Mouse (Mus musculus) heart, embryonic 14.5 days (tissue): ENCODE data around the gene Aar2. TPM values are rescaled to one million over a fixed set of nuclear protein-coding genes. Genes with fewer than 3 reads are reported as not detected.

Experiments
- ATAC-seq: fragments of 200-750 bp; cut with Nextera tagmentation; 2 replicates; pipeline ENCODE4 v1.8.0; 2017; ENCODE audit warnings: low read depth, moderate TSS enrichment; ENCODE audit not compliant: insufficient number of reproducible peaks, insufficient read depth, low FRiP score
- H3K27ac ChIP-seq, 2 experiments: fragments of 200-500 bp in 1 of 2; fragments of 300-500 bp in 1 of 2; sonication (generic) in 1 of 2; replicated peaks in 1 of 2; 2 replicates each; pipeline ENCODE4 v1.5.1; 2012 to 2014; ENCODE audit warnings: low read depth in 2 of 2, low read length in 2 of 2, control low read depth in 1 of 2, mild to moderate bottlenecking in 1 of 2, mixed read lengths in 1 of 2; ENCODE audit not compliant: control insufficient read depth in 1 of 2, insufficient read depth in 1 of 2
- H3K27me3 ChIP-seq: fragments of 300-500 bp; sonication (generic); 2 replicates; pipeline ENCODE4 v1.6.1; 2014; ENCODE audit warnings: mild to moderate bottlenecking, low read length, control low read depth; ENCODE audit not compliant: control insufficient read depth, insufficient read depth
- H3K36me3 ChIP-seq: fragments of 300-500 bp; sonication (generic); 2 replicates; pipeline ENCODE4 v1.6.1; 2014; ENCODE audit warnings: mild to moderate bottlenecking, control low read depth, low read length, mixed read lengths; ENCODE audit not compliant: control insufficient read depth, insufficient read depth
- H3K4me1 ChIP-seq, 2 experiments: fragments of 200-500 bp in 1 of 2; fragments of 300-500 bp in 1 of 2; sonication (generic) in 1 of 2; 2 replicates each; pipeline ENCODE4 v1.6.1; 2012 to 2014; ENCODE audit warnings: low read length in 2 of 2, control low read depth in 1 of 2, mixed read lengths in 1 of 2; ENCODE audit not compliant: control insufficient read depth in 2 of 2, insufficient read depth in 2 of 2
- H3K4me2 ChIP-seq: fragments of 300-500 bp; sonication (generic); 2 replicates; pipeline ENCODE4 v1.6.1; 2014; ENCODE audit warnings: mild to moderate bottlenecking, low read length
- H3K4me3 ChIP-seq, 2 experiments: fragments of 200-500 bp in 1 of 2; fragments of 300-500 bp in 1 of 2; sonication (generic) in 1 of 2; 2 replicates each; pipeline ENCODE4 v1.5.1; 2012 to 2014; ENCODE audit warnings: low read length in 2 of 2, mild to moderate bottlenecking in 2 of 2, control low read depth in 1 of 2, low read depth in 1 of 2, moderate library complexity in 1 of 2; ENCODE audit not compliant: control insufficient read depth in 1 of 2, insufficient read depth in 1 of 2
- H3K9ac ChIP-seq: fragments of 300-500 bp; sonication (generic); 2 replicates; pipeline ENCODE4 v1.6.1; 2014; ENCODE audit warnings: mild to moderate bottlenecking, low read length
- H3K9me3 ChIP-seq: fragments of 300-500 bp; sonication (generic); 2 replicates; pipeline ENCODE4 v1.6.1; 2016; ENCODE audit warnings: low read length, control low read depth; ENCODE audit not compliant: control insufficient read depth
- WGBS: fragments of 180-500 bp; shearing (Covaris S2); extraction: QIAGEN DNeasy Blood & Tissue Kit; methylation state at CpG from one replicate; pipeline ENCODE4 v1.1.7; 2014; 5-methylcytosine and 5-hydroxymethylcytosine counted together
- polyA plus RNA-seq: library from polyadenylated mRNA; unstranded; fragments of >200 nt; fragmentation: Nextera tagmentation; extraction: Ambion mirVana; gene quantifications from 2 replicates; pipeline ENCODE4 v1.2.1, GENCODE M21; 2014

Gene Aar2
- polyA plus RNA-seq, 1 experiment from 2014 or later = 24.8 TPM

DNA sequence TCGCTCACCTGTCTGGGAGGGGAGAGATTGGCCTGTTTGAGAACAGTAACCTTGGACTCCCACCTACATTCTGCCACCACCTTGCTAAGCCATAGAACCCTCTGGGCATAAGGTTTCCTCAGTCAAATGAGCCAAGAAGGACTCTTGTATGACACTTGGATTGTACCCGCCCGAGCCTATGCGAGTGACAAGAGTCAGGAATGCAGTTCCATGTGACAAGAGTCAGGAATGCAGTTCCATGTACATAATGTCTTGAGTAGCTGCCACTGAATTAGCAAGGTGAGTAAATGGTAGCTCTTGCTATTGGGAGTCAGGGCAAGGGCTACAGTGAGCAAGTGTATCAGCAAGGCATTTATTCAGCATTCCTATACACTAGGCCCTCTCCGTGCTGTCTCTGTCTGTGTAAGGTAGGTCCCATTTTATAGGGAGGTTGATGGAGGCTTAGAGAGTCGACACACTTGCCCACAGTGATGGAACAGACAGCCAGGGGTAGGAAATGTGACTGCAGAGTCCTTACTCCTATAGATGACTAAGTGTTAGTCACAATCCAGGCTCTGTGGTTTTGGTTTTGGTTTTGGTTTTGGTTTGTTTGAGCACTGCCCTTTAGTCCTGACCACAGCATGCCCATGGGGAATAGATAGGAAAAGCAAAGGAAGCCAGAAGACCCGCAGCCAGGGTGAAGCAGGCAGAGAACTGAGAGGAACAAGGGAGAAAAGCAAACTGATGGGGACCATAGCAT is 8.4 kb upstream of the Aar2 start:
- H3K9ac ChIP-seq = no peak overlapping the region
- H3K9me3 ChIP-seq = no peaks in the 10 kb centered on the region
- H3K36me3 ChIP-seq = 0 out of 2 replicates have a peak, but pooled peaks cover 6% of the 10 kb centered on the region
- no peak for ATAC-seq
- WGBS = 65% methylated on average over 7 of the region's 7 CpGs
- no peak overlapping the region for H3K4me3 ChIP-seq
- H3K4me1 ChIP-seq = no peaks in the 10 kb centered on the region
- no peak overlapping the region for H3K4me2 ChIP-seq
- no peaks in the 10 kb centered on the region for H3K27me3 ChIP-seq
- H3K27ac ChIP-seq = no peak overlapping the region

DNA sequence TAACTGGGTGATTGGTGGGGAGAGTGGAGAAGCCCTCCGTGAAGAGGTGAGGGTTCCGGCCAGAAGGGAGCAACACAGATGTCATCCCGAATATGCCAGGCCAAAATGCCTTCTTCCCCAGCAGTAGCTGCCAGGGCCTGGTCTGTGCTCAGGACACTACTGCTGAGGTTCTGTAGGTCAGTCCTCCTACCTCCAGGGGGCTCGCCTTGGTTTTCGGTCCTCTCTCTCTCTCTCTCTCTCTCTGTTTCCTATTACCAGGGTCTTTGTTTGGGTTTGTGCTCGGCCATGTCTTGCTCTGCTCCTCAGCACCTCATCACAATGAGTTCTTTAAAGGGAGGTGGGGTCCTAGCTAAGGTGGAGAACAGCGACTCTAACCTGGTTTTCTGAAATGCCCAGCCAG is 6.4 kb upstream of the Aar2 start:
- no peaks in the 10 kb centered on the region for H3K27me3 ChIP-seq
- H3K27ac ChIP-seq = no peak overlapping the region
- H3K9ac ChIP-seq = no peak overlapping the region
- WGBS = 83% methylated on average over 7 of the region's 7 CpGs
- no peak overlapping the region for H3K4me2 ChIP-seq
- no peaks in the 10 kb centered on the region for H3K4me1 ChIP-seq
- 0 out of 2 replicates have a peak, but pooled peaks cover 6% of the 10 kb centered on the region for H3K36me3 ChIP-seq
- no peak overlapping the region for H3K4me3 ChIP-seq
- no peak for ATAC-seq
- no peaks in the 10 kb centered on the region for H3K9me3 ChIP-seq

DNA sequence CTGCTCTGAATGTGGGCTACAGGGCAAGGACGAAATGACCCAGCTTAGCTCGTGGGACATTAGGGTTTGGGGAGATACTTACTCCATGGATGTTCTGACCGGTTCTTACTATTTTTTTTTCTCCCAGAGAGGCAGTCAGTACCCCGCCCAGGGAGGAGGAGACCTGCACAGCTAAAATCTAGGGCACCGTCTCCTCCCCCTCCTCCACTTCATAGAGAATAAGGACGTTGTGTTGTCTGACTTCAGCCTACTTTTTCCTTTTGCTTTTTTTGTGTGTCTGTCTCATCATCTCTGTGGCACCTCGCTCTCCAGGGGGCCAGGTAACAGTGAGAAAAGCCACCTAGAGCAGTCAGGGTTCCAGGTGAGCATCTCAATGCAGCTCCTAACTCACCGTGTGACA is 5.0 kb upstream of the Aar2 start:
- Histone ChIP-seq H3K4me1 (peaks cover 0 to 4% of the 10 kb centered on the region in 2 experiments; a peak in 2 of 4 replicates), H3K4me2 (no peak overlapping the region), H3K9me3 (no peaks in the 10 kb centered on the region), H3K27ac (no peak overlapping the region), H3K27me3 (no peaks in the 10 kb centered on the region), H3K4me3 (no peak overlapping the region), H3K9ac (no peak overlapping the region), H3K36me3 (0 out of 2 replicates have a peak, but pooled peaks cover 6% of the 10 kb centered on the region)
- 73% methylated on average over 8 of the region's 8 CpGs for WGBS
- ATAC-seq = no peak

DNA sequence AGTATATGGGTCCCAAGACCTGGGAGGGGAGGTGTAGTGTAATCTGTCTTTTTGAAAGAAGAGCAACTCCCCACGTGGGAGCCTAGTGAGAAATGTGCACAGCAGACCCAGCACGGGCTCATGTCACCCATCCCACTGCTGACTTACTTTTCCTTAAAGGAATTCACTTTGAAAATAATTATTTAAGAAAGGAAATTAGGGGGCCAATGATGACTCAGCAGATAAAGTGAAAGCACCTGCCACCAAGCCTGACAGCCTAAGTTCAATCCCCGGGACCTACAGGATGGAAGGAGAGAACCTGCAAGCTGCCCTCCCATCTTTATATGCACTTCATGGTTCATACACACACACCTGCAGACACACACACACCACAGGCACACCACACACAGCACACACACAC is 3.6 kb upstream of the Aar2 start:
- H3K9me3 ChIP-seq = no peaks in the 10 kb centered on the region
- no peak for ATAC-seq
- H3K9ac ChIP-seq = no peak overlapping the region
- H3K36me3 ChIP-seq = 0 out of 2 replicates have a peak, but pooled peaks cover 6% of the 10 kb centered on the region
- 66% methylated on average over 3 of the region's 3 CpGs for WGBS
- H3K27me3 ChIP-seq = no peaks in the 10 kb centered on the region
- H3K4me2 ChIP-seq = no peak overlapping the region
- no peak overlapping the region for H3K27ac ChIP-seq
- H3K4me1 ChIP-seq = peaks cover 2 to 10% of the 10 kb centered on the region in 2 experiments; a peak in 3 of 4 replicates
- H3K4me3 ChIP-seq = no peak overlapping the region

DNA sequence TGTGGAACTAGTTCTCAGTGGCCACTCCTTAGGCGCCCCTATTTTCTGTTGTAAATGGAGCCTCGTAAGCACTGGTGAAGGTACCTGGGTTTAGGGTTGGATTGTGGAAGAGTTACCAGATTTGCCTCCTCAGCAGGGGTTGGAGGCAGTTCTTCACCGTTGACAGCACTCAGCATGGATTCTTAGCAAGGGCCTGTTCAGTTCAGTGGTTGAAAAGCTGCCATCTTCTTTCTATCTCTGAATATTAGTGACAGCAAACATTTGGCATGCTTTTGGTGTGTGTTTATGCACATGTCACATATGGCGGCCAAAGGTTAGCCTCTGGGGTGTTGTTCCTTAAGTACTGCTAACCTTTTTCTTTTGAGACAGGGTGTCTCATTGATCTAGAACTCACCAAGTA is 5.0 kb downstream of the Aar2 start:
- Histone ChIP-seq H3K27ac (no peak overlapping the region), H3K9ac (no peak overlapping the region), H3K4me1 (peaks cover 2 to 6% of the 10 kb centered on the region in 2 experiments; a peak in 3 of 4 replicates), H3K4me3 (no peak overlapping the region), H3K4me2 (no peak overlapping the region), H3K9me3 (no peaks in the 10 kb centered on the region), H3K27me3 (no peaks in the 10 kb centered on the region), H3K36me3 (peaks cover 54% of the 10 kb centered on the region)
- WGBS = 84% methylated on average over 4 of the region's 4 CpGs
- ATAC-seq = no peak

DNA sequence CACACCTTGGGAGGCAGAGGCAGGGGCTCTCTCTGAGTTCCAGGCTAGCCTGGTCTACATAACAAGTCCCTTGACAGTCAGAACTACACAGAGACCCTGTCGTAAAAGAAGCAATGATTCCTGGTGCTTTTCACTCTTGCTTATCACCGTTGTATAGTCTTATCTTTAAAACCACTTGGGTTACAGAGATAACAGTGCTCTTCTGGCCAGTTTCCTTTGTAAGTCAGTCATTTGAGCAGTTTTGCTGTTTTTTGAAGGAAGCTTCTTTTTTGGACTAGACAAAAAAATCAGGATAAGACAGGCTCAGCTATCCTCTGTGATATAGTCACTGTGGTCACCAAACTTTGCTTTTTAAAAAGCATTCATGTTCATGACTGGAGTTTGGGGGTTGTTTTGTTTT is 14.4 kb downstream of the Aar2 start:
- Histone ChIP-seq H3K9ac (no peak overlapping the region), H3K4me1 (no peaks in the 10 kb centered on the region), H3K27ac (no peak overlapping the region), H3K4me3 (no peak overlapping the region), H3K9me3 (no peaks in the 10 kb centered on the region), H3K4me2 (no peak overlapping the region), H3K36me3 (peaks cover 58% of the 10 kb centered on the region), H3K27me3 (no peaks in the 10 kb centered on the region)
- no peak for ATAC-seq
- WGBS = 14% methylated on average over 2 of the region's 2 CpGs

DNA sequence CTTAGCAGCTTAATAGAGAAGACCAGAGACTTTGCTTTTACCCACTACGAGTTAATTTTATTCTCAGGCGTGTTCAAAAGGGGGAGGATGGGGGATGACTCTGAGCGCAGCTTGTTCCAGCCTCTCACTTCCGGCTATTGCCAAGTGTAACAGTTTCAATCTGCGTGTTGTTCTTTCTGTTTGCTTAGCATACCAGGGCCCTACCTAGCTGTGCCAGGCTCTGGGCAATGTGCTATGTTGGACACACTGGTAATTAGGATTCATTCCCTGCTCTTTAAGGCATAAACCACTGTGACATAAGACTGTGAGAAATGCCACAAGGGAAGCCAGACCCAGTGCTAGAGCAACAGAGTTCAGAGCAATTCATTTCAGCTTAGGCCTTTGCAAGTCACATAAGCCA is 16.2 kb downstream of the Aar2 start:
- Histone ChIP-seq H3K9me3 (no peaks in the 10 kb centered on the region), H3K4me2 (no peak overlapping the region), H3K4me3 (no peak overlapping the region), H3K36me3 (peaks cover 59% of the 10 kb centered on the region), H3K27me3 (no peaks in the 10 kb centered on the region), H3K27ac (no peak overlapping the region), H3K4me1 (no peaks in the 10 kb centered on the region), H3K9ac (no peak overlapping the region)
- 83% methylated on average over 5 of the region's 5 CpGs for WGBS
- ATAC-seq = no peak

DNA sequence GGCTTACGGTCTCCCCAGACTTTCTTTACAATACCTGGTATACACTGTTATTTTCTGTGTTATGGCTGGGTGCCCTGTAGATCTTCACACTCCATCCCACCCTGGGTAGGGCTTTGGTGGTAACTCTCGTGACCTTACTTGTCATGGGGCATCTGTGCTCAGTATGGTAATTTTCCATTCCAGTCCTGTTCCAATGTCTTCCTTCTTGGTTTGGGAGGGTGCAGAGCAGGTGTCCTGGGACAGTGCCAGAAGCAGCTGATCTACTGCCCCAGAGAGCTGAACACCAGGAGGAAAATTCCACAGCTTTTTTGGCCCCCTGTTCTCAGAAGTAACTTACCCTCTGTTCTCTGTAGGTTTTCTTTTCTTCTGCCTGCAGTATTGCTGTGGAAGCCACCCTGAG is 19.1 kb downstream of the Aar2 start:
- no peaks in the 10 kb centered on the region for H3K27me3 ChIP-seq
- H3K4me3 ChIP-seq = no peak overlapping the region
- no peak overlapping the region for H3K27ac ChIP-seq
- H3K9me3 ChIP-seq = no peaks in the 10 kb centered on the region
- H3K9ac ChIP-seq = no peak overlapping the region
- 93% methylated on average over 2 of the region's 2 CpGs for WGBS
- no peak overlapping the region for H3K4me2 ChIP-seq
- ATAC-seq = no peak
- H3K36me3 ChIP-seq = peaks cover 44% of the 10 kb centered on the region
- H3K4me1 ChIP-seq = no peaks in the 10 kb centered on the region
